In genomic region chr6:55002438-55002837, GRCm38 (mm10) we compare ENCODE assay signal across 24 mouse cellular contexts.
"Had no signal": no experiment of that assay in that cellular context is flagged by ENCODE, and none has a peak within 500 bp of the region (broad histone marks: within the 10 kb centered on the region; RNA-seq: fewer than 3 reads in every experiment).

No protein-coding gene starts in this region.

- H3K36me3 ChIP-seq: heart, embryonic 10.5 days; heart, embryonic 12.5 days; hindbrain, embryonic 10.5 days; hindbrain, embryonic 12.5 days; intestine, embryonic 15.5 days; limb, embryonic 10.5 days; limb, embryonic 12.5 days had no signal

- H3K27ac ChIP-seq: gastrocnemius, adult 2 months; heart, embryonic 10.5 days; hindbrain, embryonic 10.5 days; hindbrain, embryonic 12.5 days; hindbrain, embryonic 14.5 days; intestine, embryonic 15.5 days; layer of hippocampus, adult 2 months; left cerebral cortex, adult 2 months; limb, embryonic 10.5 days; limb, embryonic 12.5 days had no signal

- ATAC-seq: hindbrain, embryonic 16.5 days; inflammation-experienced regulatory T-cells, adult 6 months; intestine, embryonic 15.5 days; intestine, postnatal 0 days had no signal

- H3K9ac ChIP-seq: heart, embryonic 12.5 days; hindbrain, embryonic 12.5 days; hindbrain, embryonic 14.5 days; intestine, embryonic 15.5 days; limb, embryonic 12.5 days had no signal

- H3K4me2 ChIP-seq: heart, embryonic 12.5 days; hindbrain, embryonic 12.5 days; hindbrain, embryonic 14.5 days; intestine, embryonic 15.5 days; limb, embryonic 12.5 days had no signal

- H3K4me1 ChIP-seq: heart, embryonic 12.5 days; hindbrain, embryonic 10.5 days; hindbrain, embryonic 12.5 days; intestine, embryonic 15.5 days; limb, embryonic 10.5 days; limb, embryonic 12.5 days had no signal

- H3K4me3 ChIP-seq: gastrocnemius, adult 2 months; heart, embryonic 10.5 days; heart, embryonic 12.5 days; hindbrain, embryonic 10.5 days; hindbrain, embryonic 12.5 days; intestine, embryonic 15.5 days; layer of hippocampus, adult 2 months; left cerebral cortex, adult 2 months; limb, embryonic 10.5 days; limb, embryonic 12.5 days had no signal

- H3K27me3 ChIP-seq: heart, embryonic 12.5 days; hindbrain, embryonic 12.5 days; intestine, embryonic 15.5 days; limb, embryonic 12.5 days had no signal

- H3K9me3 ChIP-seq: heart, embryonic 10.5 days; heart, embryonic 12.5 days; hindbrain, embryonic 10.5 days; hindbrain, embryonic 12.5 days; intestine, embryonic 15.5 days; limb, embryonic 10.5 days; limb, embryonic 12.5 days had no signal

- DNase-seq: gastrocnemius, adult 2 months; gastrocnemius, postnatal 10 days; gastrocnemius, postnatal 25 days; heart, postnatal 10 days; heart, postnatal 4 days; kidney, adult 18-20 months; kidney, adult 8-10 months; kidney, postnatal 10 days; kidney, postnatal 25 days; kidney, postnatal 4 days; liver had no signal
